ENCODE assay signal across 8 mouse cellular contexts in genomic region chr17:45584096-45584896, GRCm38 (mm10). TPM values are rescaled to one million over a fixed set of nuclear protein-coding genes. Genes with fewer than 3 reads are reported as not detected.
DNase-seq lines count a peak whose midpoint lies in the region; ATAC-seq lines count a peak whose summit lies in the region.

No protein-coding gene starts in this region.

- H3K4me1 ChIP-seq in hindbrain, embryonic 11.5 days (replicated peaks; ENCODE audit: control insufficient read depth, insufficient read depth, low read length), result 0 out of 2 replicates have a peak, but pooled peaks cover 4% of the 10 kb centered on the region

- H3K36me3 ChIP-seq in hindbrain, embryonic 11.5 days (ENCODE audit: control insufficient read depth, insufficient read depth, low read length), result no peaks in the 10 kb centered on the region

- H3K9ac ChIP-seq in hindbrain, embryonic 11.5 days (ENCODE audit: low read depth, low read length), result no peak overlapping the region

- no peaks in the 10 kb centered on the region for H3K27me3 ChIP-seq in hindbrain, embryonic 11.5 days (ENCODE audit: control insufficient read depth, insufficient read depth, low read length)

- H3K27ac ChIP-seq in hindbrain, embryonic 11.5 days (ENCODE audit: low read depth, low read length), result 0 out of 2 replicates have a peak overlapping the region, but pooled peaks have one; percentile 37

- H3K9me3 ChIP-seq in hindbrain, embryonic 11.5 days (ENCODE audit: control insufficient read depth, low read length), result no peaks in the 10 kb centered on the region

- no peak overlapping the region for H3K4me2 ChIP-seq in hindbrain, embryonic 11.5 days (replicated peaks; ENCODE audit: low read depth, low read length)

- ATAC-seq in hindbrain, embryonic 11.5 days (ENCODE audit: low FRiP score), result peak; percentile 17; the same call in 1 of the 2 replicates
- ATAC-seq in inflammation-experienced regulatory T-cells, adult 6 months, result no peak

- 48% methylated on average over 12 of the region's 12 CpGs for WGBS in hindbrain, embryonic 11.5 days

- H3K4me3 ChIP-seq in hindbrain, embryonic 11.5 days (ENCODE audit: low read depth, low read length), result no peak overlapping the region

- DNase-seq in NIH3T3 (ENCODE audit: low read depth), result peak; percentile 86
- peak; percentile 70 to 73 for DNase-seq in cerebellum, adult 18-20 months
- DNase-seq in frontal cortex, postnatal 25 days (ENCODE audit: low spot score in 2 of 2), result peak; percentile 44 to 45
- DNase-seq in hindbrain, embryonic 11.5 days (ENCODE audit: low spot score), result no peak
- peak; percentile 75 to 84 for DNase-seq in layer of hippocampus, postnatal 14 days (ENCODE audit: low spot score in 2 of 2)
- DNase-seq in lung, postnatal 10 days, result peak; percentile 96
- DNase-seq in right cerebral cortex, postnatal 10 days (ENCODE audit: low spot score in 2 of 2), result peak; percentile 91 to 92

RNA-seq across cellular contexts. Expression of gene Hsp90ab1, which starts 11.2 kb away (rescaled TPM):
- polyA plus RNA-seq in hindbrain, embryonic 11.5 days (2014; fragmentation: Nextera tagmentation; extraction: Ambion mirVana), result 1,644 and 1,674 TPM in 2 replicates
- total RNA-seq in layer of hippocampus, postnatal 14 days (2021), result 1,000 to 10,000 TPM; 1,658 to 1,733 TPM
- polyA plus RNA-seq in inflammation-experienced regulatory T-cells, adult 6 months (2017; shearing (Covaris generic)), result 1,000 to 10,000 TPM in 1 of 3 experiments, 100 to 1,000 TPM in 2; 939 to 1,028 (median 983) TPM

RNA-seq across cellular contexts. Expression of gene Slc29a1, which starts 15.1 kb away (rescaled TPM):
- polyA plus RNA-seq in hindbrain, embryonic 11.5 days (2014; fragmentation: Nextera tagmentation; extraction: Ambion mirVana), result 48.0 and 50.8 TPM in 2 replicates
- 10 to 100 TPM; 17.5 to 22.9 TPM for total RNA-seq in layer of hippocampus, postnatal 14 days (2021)
- 100 to 1,000 TPM in 2 of 3 experiments, 10 to 100 TPM in 1; 72.2 to 131 (median 109) TPM for polyA plus RNA-seq in inflammation-experienced regulatory T-cells, adult 6 months (2017; shearing (Covaris generic))

RNA-seq across cellular contexts. Expression of gene Mymx, which starts 17.6 kb away (rescaled TPM):
- 1.1 and 1.8 TPM in 2 replicates for polyA plus RNA-seq in hindbrain, embryonic 11.5 days (2014; fragmentation: Nextera tagmentation; extraction: Ambion mirVana)
- not detected for total RNA-seq in layer of hippocampus, postnatal 14 days (2021)
- not detected for polyA plus RNA-seq in inflammation-experienced regulatory T-cells, adult 6 months (2017; shearing (Covaris generic))

RNA-seq across cellular contexts. Expression of gene Slc35b2, which starts 20.6 kb away (rescaled TPM):
- 89.9 and 91.5 TPM in 2 replicates for polyA plus RNA-seq in hindbrain, embryonic 11.5 days (2014; fragmentation: Nextera tagmentation; extraction: Ambion mirVana)
- 10 to 100 TPM; 47.3 to 52.8 TPM for total RNA-seq in layer of hippocampus, postnatal 14 days (2021)
- polyA plus RNA-seq in inflammation-experienced regulatory T-cells, adult 6 months (2017; shearing (Covaris generic)), result 10 to 100 TPM; 30.2 to 38.1 (median 32.6) TPM

RNA-seq across cellular contexts. Expression of gene Nfkbie, which starts 28.8 kb away (rescaled TPM):
- polyA plus RNA-seq in hindbrain, embryonic 11.5 days (2014; fragmentation: Nextera tagmentation; extraction: Ambion mirVana), result 5.6 and 9.0 TPM in 2 replicates
- total RNA-seq in layer of hippocampus, postnatal 14 days (2021), result 1 to 10 TPM; 3.4 to 3.6 TPM
- polyA plus RNA-seq in inflammation-experienced regulatory T-cells, adult 6 months (2017; shearing (Covaris generic)), result 10 to 100 TPM; 35.1 to 44.1 (median 43.1) TPM
